Mouse (Mus musculus) liver, adult (tissue): ENCODE results near the gene Shroom3.

Source experiments
- GATA4 ChIP-seq: IDR thresholded peaks from 2 replicates; pipeline ENCODE4 v1.6.1; 2014; ENCODE audit warnings: mild to moderate bottlenecking, low read length; ENCODE audit not compliant: insufficient replicate concordance

Gene Shroom3

GRCm38 (mm10) chr5:92897766-92898745, 214.8 kb downstream of the Shroom3 start:
- no peak for TF ChIP-seq GATA4

- TF ChIP-seq GATA4 = no peak
Measured at GRCm38 (mm10) chr5:92900470-92900869, 217.2 kb downstream of the Shroom3 start.

DNA sequence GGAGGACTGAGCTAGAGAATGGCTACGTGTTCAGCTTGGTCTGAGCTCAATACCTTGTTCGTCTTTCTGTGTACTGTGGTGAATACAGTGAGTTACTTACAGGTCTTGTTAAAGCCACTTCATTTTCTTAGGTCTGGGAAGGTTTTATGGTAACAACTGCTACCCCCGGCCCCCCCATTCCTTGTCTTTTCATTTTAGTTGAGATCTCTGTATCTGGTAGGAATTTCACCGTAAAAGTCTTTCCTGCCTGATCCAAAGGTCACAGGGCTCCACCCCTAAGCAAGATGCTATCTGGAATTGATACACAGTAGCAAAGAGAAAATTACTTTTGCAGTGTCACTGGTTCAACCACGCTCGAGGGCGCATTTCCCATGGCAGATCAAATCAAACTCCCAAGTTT, 218.6 kb downstream of the Shroom3 start:
- no peak for TF ChIP-seq GATA4

DNA sequence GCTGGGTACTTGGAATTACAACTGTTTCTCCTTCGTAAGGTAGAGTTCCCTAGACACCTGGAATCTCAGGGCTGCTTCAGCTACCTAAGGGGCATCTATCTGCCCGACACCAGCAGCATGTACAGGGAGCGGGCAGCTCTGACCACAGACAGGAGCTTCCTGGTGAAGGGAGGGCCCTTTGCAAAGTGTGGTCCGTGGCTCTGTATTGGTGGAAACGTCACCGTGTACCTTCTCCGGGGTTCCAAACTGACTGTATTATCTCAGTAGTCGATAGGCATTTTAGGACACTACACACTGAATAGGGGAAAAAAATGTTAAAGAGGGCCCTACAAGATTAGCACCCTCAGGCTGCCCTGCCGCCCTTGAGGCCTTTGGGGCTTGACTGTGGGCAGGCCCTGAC, 221.9 kb downstream of the Shroom3 start:
- TF ChIP-seq GATA4 = no peak

- TF ChIP-seq GATA4 = no peak
Measured at GRCm38 (mm10) chr5:92905594-92906008, 222.4 kb downstream of the Shroom3 start.

GRCm38 (mm10) chr5:92908227-92908626, 225.0 kb downstream of the Shroom3 start:
- TF ChIP-seq GATA4 = no peak

GRCm38 (mm10) chr5:92910838-92911237, 227.6 kb downstream of the Shroom3 start:
- no peak for TF ChIP-seq GATA4

- no peak for TF ChIP-seq GATA4
Measured at GRCm38 (mm10) chr5:92915421-92915820, 232.2 kb downstream of the Shroom3 start.

- TF ChIP-seq GATA4 = no peak
Measured at GRCm38 (mm10) chr5:92917755-92918154, 234.5 kb downstream of the Shroom3 start.

- no peak for TF ChIP-seq GATA4
Measured at GRCm38 (mm10) chr5:92918170-92918569, 234.9 kb downstream of the Shroom3 start.

- TF ChIP-seq GATA4 = no peak
Measured at GRCm38 (mm10) chr5:92918866-92919265, 235.6 kb downstream of the Shroom3 start.

DNA sequence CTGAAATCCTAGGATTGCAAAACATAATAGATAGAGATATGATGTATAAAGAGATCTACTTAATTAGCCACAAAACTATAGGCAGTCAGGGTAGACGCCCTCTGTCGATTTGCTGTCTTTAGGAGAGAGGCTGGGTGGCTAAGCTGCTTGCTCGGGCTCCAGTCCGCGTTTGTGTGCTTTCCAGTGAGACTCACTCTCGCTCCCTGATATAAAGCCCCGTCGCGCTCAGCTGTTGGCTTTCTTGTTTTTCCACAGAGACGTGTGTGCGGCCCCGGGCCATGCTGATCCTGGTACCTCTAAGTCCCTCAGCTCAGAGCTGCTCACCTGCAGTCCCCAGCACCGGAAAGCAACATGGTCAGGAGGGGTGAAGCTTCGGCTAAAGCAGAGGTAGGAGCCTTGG, 236.2 kb downstream of the Shroom3 start:
- no peak for TF ChIP-seq GATA4

GRCm38 (mm10) chr5:92920984-92921383, 237.7 kb downstream of the Shroom3 start:
- TF ChIP-seq GATA4 = no peak

DNA sequence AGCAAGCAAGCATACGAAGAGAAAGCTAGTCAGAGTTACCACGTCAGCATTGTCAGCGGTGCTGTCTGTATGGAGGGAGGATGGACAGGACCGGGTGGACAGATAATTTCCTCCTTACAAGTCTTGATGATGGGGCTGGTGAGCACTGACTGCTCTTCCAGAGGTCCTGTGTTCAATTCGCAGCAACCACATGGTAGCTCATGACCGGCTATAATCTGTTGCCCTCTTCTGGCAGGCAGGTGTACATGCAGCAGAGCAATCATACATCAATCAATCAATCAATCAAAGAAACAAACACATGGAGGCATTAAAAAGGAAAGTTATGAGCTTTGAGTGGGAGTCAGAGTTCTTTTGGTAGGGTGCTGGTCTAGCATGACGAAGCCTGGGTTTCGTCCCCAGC, 238.5 kb downstream of the Shroom3 start:
- TF ChIP-seq GATA4 = no peak

DNA sequence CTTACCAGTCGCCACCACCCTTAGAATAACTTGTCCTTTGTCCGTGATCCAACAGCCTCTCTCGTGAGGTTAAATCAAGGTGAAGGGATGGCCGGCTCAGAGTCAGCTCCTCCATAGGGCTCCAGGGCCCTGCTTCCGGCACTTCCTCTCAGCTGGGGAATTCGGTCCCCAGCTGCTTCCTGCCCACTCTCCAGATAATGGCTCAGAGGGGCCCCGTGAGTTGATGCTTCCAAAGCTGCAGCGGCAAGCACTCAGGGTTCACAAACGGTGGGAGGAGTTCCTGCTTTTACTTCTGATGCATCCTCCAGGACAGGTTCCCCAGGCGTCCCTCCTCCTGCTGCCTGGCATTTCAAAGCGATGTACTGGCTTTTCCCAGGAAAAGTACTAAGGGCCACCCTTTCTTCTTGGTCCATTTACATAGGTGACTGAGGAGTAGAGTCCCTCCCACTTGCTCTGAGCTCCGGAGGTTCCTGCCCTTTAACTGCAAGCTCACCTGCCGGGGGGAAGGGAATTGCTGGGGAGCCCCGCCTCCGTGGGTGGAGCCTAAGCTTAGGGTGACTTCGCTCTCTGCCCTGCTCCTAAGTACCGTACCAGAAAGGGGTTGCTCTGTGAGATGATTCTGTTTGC, 241.7 kb downstream of the Shroom3 start:
- TF ChIP-seq GATA4 = no peak; the same call in 1 of the 2 replicates

- TF ChIP-seq GATA4 = no peak
Measured at GRCm38 (mm10) chr5:92927667-92928066, 244.4 kb downstream of the Shroom3 start.
